Mouse (Mus musculus) intestine, postnatal 0 days (tissue): Measurements from ENCODE around the gene Lypd4. TPM values are rescaled to one million over a fixed set of nuclear protein-coding genes. Genes with fewer than 3 reads are reported as not detected.

Source experiments
- ATAC-seq: fragments of 200-750 bp; cut with Nextera tagmentation; 2 replicates; pipeline ENCODE4 v1.8.0; 2017; ENCODE audit warnings: mild to moderate bottlenecking, moderate TSS enrichment, moderate library complexity
- H3K27ac ChIP-seq: fragments of 300-500 bp; sonication (generic); 2 replicates; pipeline ENCODE4 v1.5.1; 2014; ENCODE audit warnings: mild to moderate bottlenecking, low read depth, low read length, moderate library complexity
- H3K27me3 ChIP-seq: fragments of 300-500 bp; sonication (generic); replicated peaks from 2 replicates; pipeline ENCODE4 v1.6.1; 2014; ENCODE audit warnings: low read length, mixed read lengths; ENCODE audit not compliant: control insufficient read depth, insufficient read depth
- H3K36me3 ChIP-seq: fragments of 300-500 bp; sonication (generic); 2 replicates; pipeline ENCODE4 v1.6.1; 2014; ENCODE audit warnings: mild to moderate bottlenecking, moderate library complexity; ENCODE audit not compliant: control insufficient read depth, insufficient read depth
- H3K4me1 ChIP-seq: fragments of 300-500 bp; sonication (generic); replicated peaks from 2 replicates; pipeline ENCODE4 v1.6.1; 2014; ENCODE audit warnings: antibody characterized with exemption, low read length, mixed read lengths; ENCODE audit not compliant: control insufficient read depth, insufficient read depth
- H3K4me2 ChIP-seq: fragments of 300-500 bp; sonication (generic); replicated peaks from 2 replicates; pipeline ENCODE4 v1.6.1; 2014; ENCODE audit warnings: low read depth, mild to moderate bottlenecking, moderate library complexity
- H3K4me3 ChIP-seq: fragments of 300-500 bp; sonication (generic); 2 replicates; pipeline ENCODE4 v1.5.1; 2014; ENCODE audit warnings: low read depth, low read length
- H3K9ac ChIP-seq: fragments of 300-500 bp; sonication (generic); 2 replicates; pipeline ENCODE4 v1.6.1; 2014; ENCODE audit warnings: mild to moderate bottlenecking, low read depth, low read length
- H3K9me3 ChIP-seq: fragments of 300-500 bp; sonication (generic); 2 replicates; pipeline ENCODE4 v1.6.1; 2016; ENCODE audit warnings: mixed run types; ENCODE audit not compliant: control insufficient read depth
- CTCF ChIP-seq: sonication (generic); IDR thresholded peaks from 2 replicates; pipeline ENCODE4 v1.5.1; 2016; ENCODE audit warnings: low read depth, mild to moderate bottlenecking, control low read depth, antibody characterized with exemption, moderate library complexity
- WGBS: fragments of 180-500 bp; shearing (Covaris S2); extraction: QIAGEN DNeasy Blood & Tissue Kit; methylation state at CpG from one replicate; pipeline ENCODE4 v1.1.7; 2014; 5-methylcytosine and 5-hydroxymethylcytosine counted together
- polyA plus RNA-seq: library from polyadenylated mRNA; unstranded; fragments of >200 nt; fragmentation: Nextera tagmentation; extraction: Ambion mirVana; gene quantifications from 2 replicates; pipeline ENCODE4 v1.2.1, GENCODE M21; 2015

Lypd4 gene
- polyA plus RNA-seq, 1 experiment from 2014 or later: not detected

GRCm38 (mm10) chr7:24864156-24864555 is 5.6 kb downstream of the Lypd4 start:
- Histone ChIP-seq H3K9ac (no peak overlapping the region), H3K4me3 (no peak overlapping the region), H3K9me3 (no peaks in the 10 kb centered on the region), H3K27ac (no peak overlapping the region), H3K27me3 (no peaks in the 10 kb centered on the region), H3K4me1 (no peaks in the 10 kb centered on the region), H3K36me3 (no peaks in the 10 kb centered on the region), H3K4me2 (no peak overlapping the region)
- WGBS: 28% methylated on average over 6 of the region's 6 CpGs
- ATAC-seq: no peak
- TF ChIP-seq CTCF: no peak

GRCm38 (mm10) chr7:24862853-24863252 is 6.9 kb downstream of the Lypd4 start:
- Histone ChIP-seq H3K27me3 (no peaks in the 10 kb centered on the region), H3K4me2 (no peak overlapping the region), H3K36me3 (no peaks in the 10 kb centered on the region), H3K4me1 (no peaks in the 10 kb centered on the region), H3K9ac (no peak overlapping the region), H3K4me3 (no peak overlapping the region), H3K27ac (no peak overlapping the region), H3K9me3 (no peaks in the 10 kb centered on the region)
- 80% methylated on average over 4 of the region's 4 CpGs for WGBS
- TF ChIP-seq CTCF: no peak
- ATAC-seq: no peak

GRCm38 (mm10) chr7:24861913-24862312 is 7.8 kb downstream of the Lypd4 start, which contains the start of gene Gm9844:
Gm9844 (plus strand) TSS chr7:24862213.
- Histone ChIP-seq H3K9me3 (no peaks in the 10 kb centered on the region), H3K36me3 (no peaks in the 10 kb centered on the region), H3K4me3 (no peak within 1 kb of the TSS), H3K9ac (no peak within 1 kb of the TSS), H3K4me2 (no peak within 1 kb of the TSS), H3K27me3 (no peaks in the 10 kb centered on the region), H3K4me1 (no peaks in the 10 kb centered on the region), H3K27ac (no peak within 1 kb of the TSS)
- WGBS: 86% methylated on average over 7 of the region's 7 CpGs
- no peak for ATAC-seq
- no peak for TF ChIP-seq CTCF

GRCm38 (mm10) chr7:24859234-24859633 is 10.5 kb downstream of the Lypd4 start:
- H3K36me3 ChIP-seq: no peaks in the 10 kb centered on the region
- WGBS: 71% methylated on average over 5 of the region's 5 CpGs
- H3K4me2 ChIP-seq: no peak overlapping the region
- H3K4me1 ChIP-seq: no peaks in the 10 kb centered on the region
- no peak overlapping the region for H3K9ac ChIP-seq
- H3K27me3 ChIP-seq: no peaks in the 10 kb centered on the region
- H3K9me3 ChIP-seq: no peaks in the 10 kb centered on the region
- H3K27ac ChIP-seq: no peak overlapping the region
- no peak for ATAC-seq
- TF ChIP-seq CTCF: no peak
- no peak overlapping the region for H3K4me3 ChIP-seq

- Histone ChIP-seq H3K36me3 (no peaks in the 10 kb centered on the region), H3K27me3 (no peaks in the 10 kb centered on the region), H3K4me3 (no peak overlapping the region), H3K9me3 (no peaks in the 10 kb centered on the region), H3K9ac (no peak overlapping the region), H3K27ac (no peak overlapping the region), H3K4me2 (no peak overlapping the region), H3K4me1 (no peaks in the 10 kb centered on the region)
- WGBS: 50% methylated on average over 6 of the region's 6 CpGs
- ATAC-seq: no peak
- TF ChIP-seq CTCF: no peak
Measured at GRCm38 (mm10) chr7:24856460-24857120, 13.2 kb downstream of the Lypd4 start.

GRCm38 (mm10) chr7:24853695-24854094 is 16.0 kb downstream of the Lypd4 start:
- ATAC-seq: no peak

GRCm38 (mm10) chr7:24853233-24853563 is 16.5 kb downstream of the Lypd4 start:
- TF ChIP-seq CTCF: no peak
- Histone ChIP-seq H3K27ac (no peak overlapping the region), H3K4me2 (no peak overlapping the region), H3K9ac (no peak overlapping the region), H3K4me3 (no peak overlapping the region), H3K9me3 (no peaks in the 10 kb centered on the region), H3K4me1 (no peaks in the 10 kb centered on the region), H3K27me3 (no peaks in the 10 kb centered on the region), H3K36me3 (no peaks in the 10 kb centered on the region)
- no peak for ATAC-seq

More at GRCm38 (mm10) chr7:24853695-24854094, 16.0 kb downstream of the Lypd4 start:
- H3K9ac ChIP-seq: no peak overlapping the region
- no peak overlapping the region for H3K4me3 ChIP-seq
- no peak overlapping the region for H3K27ac ChIP-seq
- 34% methylated on average over 7 of the region's 7 CpGs for WGBS
- no peak for TF ChIP-seq CTCF
- H3K4me2 ChIP-seq: no peak overlapping the region
- H3K36me3 ChIP-seq: no peaks in the 10 kb centered on the region
- no peaks in the 10 kb centered on the region for H3K4me1 ChIP-seq
- H3K27me3 ChIP-seq: no peaks in the 10 kb centered on the region
- no peaks in the 10 kb centered on the region for H3K9me3 ChIP-seq
